Mouse (Mus musculus): Measurements from ENCODE around the gene Pcsk1n.
"Not testable (repeated sequence)": the region's sequence is repeated elsewhere in the genome, so short reads cannot be mapped to it uniquely, and the experiment has no call there.

Gene Pcsk1n

GRCm38 (mm10) chrX:7919601-7920383 is at the start of gene Pcsk1n:
Gene Pcsk1n, plus strand, starts transcription at chrX:7919822.
- no peak for DNase-seq

- DNase-seq, result no peak
These were observed 49.8 kb upstream of the Pcsk1n start for GRCm38 (mm10) chrX:7869826-7870225.

GRCm38 (mm10) chrX:7878007-7878419 is 41.6 kb upstream of the Pcsk1n start, which contains the start of gene Pim2:
Gene Pim2, plus strand, starts transcription at chrX:7878262.
- peak; percentile 86 to 88 for DNase-seq

GRCm38 (mm10) chrX:7878495-7878894 is 41.1 kb upstream of the Pcsk1n start:
- peak; percentile 27 to 30 for DNase-seq

- peak; percentile 75 for DNase-seq
These were observed 39.8 kb upstream of the Pcsk1n start for GRCm38 (mm10) chrX:7879819-7880218.

- DNase-seq, result peak; percentile 76 to 77
These were observed 35.6 kb upstream of the Pcsk1n start, which contains the start of gene Slc35a2 for GRCm38 (mm10) chrX:7883841-7884567. Gene Slc35a2, plus strand, starts transcription at chrX:7884028.

GRCm38 (mm10) chrX:7898211-7898610 is 21.4 kb upstream of the Pcsk1n start:
- peak; percentile 47 to 63 for DNase-seq

- DNase-seq, result peak; percentile 84 to 86
These were observed 20.4 kb upstream of the Pcsk1n start, which contains the start of the genes Pqbp1 and Timm17b for GRCm38 (mm10) chrX:7898880-7899874. Gene Pqbp1, minus strand, starts transcription at chrX:7899269. Gene Timm17b, plus strand, starts transcription at chrX:7899357.

- no peak for DNase-seq
These were observed 15.2 kb upstream of the Pcsk1n start for GRCm38 (mm10) chrX:7904441-7904840.

GRCm38 (mm10) chrX:7907735-7908134 is 11.9 kb upstream of the Pcsk1n start, which contains the start of gene Gm10491:
Gene Gm10491, minus strand, starts transcription at chrX:7907835.
- no peak for DNase-seq

- DNase-seq, result not testable (repeated sequence)
These were observed 10.4 kb upstream of the Pcsk1n start, which contains the start of gene Gm10490 for GRCm38 (mm10) chrX:7909242-7909641. Gene Gm10490, plus strand, starts transcription at chrX:7909542.

- no peak for DNase-seq
These were observed 9.1 kb upstream of the Pcsk1n start for GRCm38 (mm10) chrX:7910473-7910872.

- DNase-seq, result peak; percentile 46 to 47
These were observed 4.0 kb upstream of the Pcsk1n start for GRCm38 (mm10) chrX:7915669-7916068.

- DNase-seq, result not testable (repeated sequence)
These were observed 1.7 kb upstream of the Pcsk1n start for GRCm38 (mm10) chrX:7917960-7918359.

- no peak for DNase-seq
These were observed 2.4 kb downstream of the Pcsk1n start for GRCm38 (mm10) chrX:7922032-7922431.

- no peak for DNase-seq
These were observed 6.6 kb downstream of the Pcsk1n start for GRCm38 (mm10) chrX:7926266-7926665.

- no peak for DNase-seq
These were observed 7.5 kb downstream of the Pcsk1n start for GRCm38 (mm10) chrX:7927116-7927515.

- no peak for DNase-seq
These were observed 8.7 kb downstream of the Pcsk1n start, which contains the start of gene Eras for GRCm38 (mm10) chrX:7928270-7928790. Gene Eras, minus strand, starts transcription at chrX:7928607.

GRCm38 (mm10) chrX:7936874-7937273 is 17.3 kb downstream of the Pcsk1n start:
- DNase-seq, result no peak

- no peak for DNase-seq
These were observed 18.0 kb downstream of the Pcsk1n start for GRCm38 (mm10) chrX:7937667-7938066.

GRCm38 (mm10) chrX:7945618-7946017 is 26.0 kb downstream of the Pcsk1n start:
- DNase-seq, result no peak
